Comparison of ENCODE assay signal across 8 mouse cellular contexts in genomic region chr5:122402772-122403171, GRCm38 (mm10). TPM values are rescaled to one million over a fixed set of nuclear protein-coding genes. Genes with fewer than 3 reads are reported as not detected.
DNase-seq lines count a peak whose midpoint lies in the region; ATAC-seq and TF ChIP-seq lines count a peak whose summit lies in the region.
"Had no signal": no experiment of that assay in that cellular context is flagged by ENCODE, and none has a peak within 500 bp of the region (broad histone marks: within the 10 kb centered on the region; RNA-seq: fewer than 3 reads in every experiment).

No protein-coding gene starts in this region.

- peaks cover 24% of the 10 kb centered on the region for H3K36me3 ChIP-seq in hindbrain, postnatal 0 days (ENCODE audit: insufficient read depth, low read length)
- H3K36me3 ChIP-seq in hindbrain, embryonic 12.5 days = peaks cover 72% of the 10 kb centered on the region
- H3K36me3 ChIP-seq in heart, embryonic 15.5 days = peaks cover 51% of the 10 kb centered on the region
- H3K36me3 ChIP-seq in lung, embryonic 16.5 days (ENCODE audit: control insufficient read depth, insufficient read depth, low read length) = peaks cover 51% of the 10 kb centered on the region

- no peaks in the 10 kb centered on the region for H3K27me3 ChIP-seq in hindbrain, postnatal 0 days (ENCODE audit: insufficient read depth, low read length)
- H3K27me3 ChIP-seq in hindbrain, embryonic 12.5 days = no peaks in the 10 kb centered on the region
- H3K27me3 ChIP-seq in heart, embryonic 15.5 days = no peaks in the 10 kb centered on the region
- H3K27me3 ChIP-seq in lung, embryonic 16.5 days (ENCODE audit: control insufficient read depth, insufficient read depth, low read depth, low read length) = no peaks in the 10 kb centered on the region
- H3K27me3 ChIP-seq: embryonic facial prominence, embryonic 13.5 days had no signal

- H3K4me2 ChIP-seq in hindbrain, postnatal 0 days (ENCODE audit: low read depth, low read length) = no peak overlapping the region
- H3K4me2 ChIP-seq in hindbrain, embryonic 12.5 days (replicated peaks) = no peak overlapping the region
- H3K4me2 ChIP-seq in heart, embryonic 15.5 days = no peak overlapping the region
- no peak overlapping the region for H3K4me2 ChIP-seq in lung, embryonic 16.5 days (ENCODE audit: low read depth, low read length)
- H3K4me2 ChIP-seq: embryonic facial prominence, embryonic 13.5 days had no signal

- peak; percentile 80 for ATAC-seq in hindbrain, postnatal 0 days
- ATAC-seq in hindbrain, embryonic 12.5 days (ENCODE audit: low FRiP score) = no peak
- peak; percentile 82 for ATAC-seq in heart, embryonic 15.5 days (replicated peaks; ENCODE audit: insufficient number of reproducible peaks, insufficient read depth, low FRiP score, low read depth)
- peak; percentile 80 for ATAC-seq in lung, embryonic 16.5 days (ENCODE audit: low read depth)
- no peak for ATAC-seq in megakaryocyte-erythroid progenitor cell, adult 5-6 weeks (replicated peaks; ENCODE audit: low FRiP score, low TSS enrichment, poor library complexity, severe bottlenecking)

- TF ChIP-seq CTCF in hindbrain, postnatal 0 days (IDR thresholded peaks at IDR 0.05; ENCODE audit: low read depth) = no peak

- no peak overlapping the region for H3K4me3 ChIP-seq in hindbrain, postnatal 0 days (ENCODE audit: low read length)
- H3K4me3 ChIP-seq in hindbrain, embryonic 12.5 days = no peak overlapping the region
- no peak overlapping the region for H3K4me3 ChIP-seq in heart, embryonic 15.5 days
- no peak overlapping the region for H3K4me3 ChIP-seq in lung, embryonic 16.5 days (ENCODE audit: low read length)
- H3K4me3 ChIP-seq: embryonic facial prominence, embryonic 13.5 days had no signal

- H3K4me1 ChIP-seq in hindbrain, postnatal 0 days (ENCODE audit: insufficient read depth, low read length) = no peaks in the 10 kb centered on the region
- H3K4me1 ChIP-seq in hindbrain, embryonic 12.5 days = no peaks in the 10 kb centered on the region
- H3K4me1 ChIP-seq in heart, embryonic 15.5 days (replicated peaks) = peaks cover 37% of the 10 kb centered on the region
- peaks cover 8% of the 10 kb centered on the region; the same call in 1 of the 2 replicates for H3K4me1 ChIP-seq in lung, embryonic 16.5 days (replicated peaks; ENCODE audit: control insufficient read depth, insufficient read depth, low read length)
- H3K4me1 ChIP-seq: embryonic facial prominence, embryonic 13.5 days had no signal

- peak overlapping the region; percentile 66 for H3K27ac ChIP-seq in hindbrain, postnatal 0 days
- H3K27ac ChIP-seq in hindbrain, embryonic 12.5 days = no peak overlapping the region
- H3K27ac ChIP-seq in heart, embryonic 15.5 days = peak overlapping the region; percentile 66
- H3K27ac ChIP-seq in lung, embryonic 16.5 days (ENCODE audit: low read length) = no peak overlapping the region
- H3K27ac ChIP-seq: embryonic facial prominence, embryonic 13.5 days had no signal

- peak; percentile 72 for DNase-seq in hindbrain, postnatal 0 days (ENCODE audit: low spot score)
- DNase-seq in frontal cortex, postnatal 36 days (ENCODE audit: low spot score in 2 of 2) = peak; percentile 38 to 80
- no peak for DNase-seq in adrenal gland, postnatal 14 days

- no peak overlapping the region for H3K9ac ChIP-seq in hindbrain, postnatal 0 days (replicated peaks; ENCODE audit: low read length)
- H3K9ac ChIP-seq in hindbrain, embryonic 12.5 days = no peak overlapping the region
- H3K9ac ChIP-seq in heart, embryonic 15.5 days = no peak overlapping the region
- no peak overlapping the region for H3K9ac ChIP-seq in lung, embryonic 16.5 days (ENCODE audit: low read length)
- H3K9ac ChIP-seq: embryonic facial prominence, embryonic 13.5 days had no signal

- 71% methylated on average over 5 of the region's 5 CpGs for WGBS in hindbrain, postnatal 0 days
- 89% methylated on average over 5 of the region's 5 CpGs for WGBS in hindbrain, embryonic 12.5 days
- WGBS in heart, embryonic 15.5 days = 56% methylated on average over 5 of the region's 5 CpGs
- WGBS in lung, embryonic 16.5 days = 69% methylated on average over 5 of the region's 5 CpGs

- H3K9me3 ChIP-seq in hindbrain, postnatal 0 days (ENCODE audit: low read length) = no peaks in the 10 kb centered on the region
- peaks cover 6% of the 10 kb centered on the region; the same call in 1 of the 2 replicates for H3K9me3 ChIP-seq in hindbrain, embryonic 12.5 days (replicated peaks)
- no peaks in the 10 kb centered on the region for H3K9me3 ChIP-seq in heart, embryonic 15.5 days (replicated peaks)
- 0 out of 2 replicates have a peak, but pooled peaks cover 3% of the 10 kb centered on the region for H3K9me3 ChIP-seq in lung, embryonic 16.5 days (ENCODE audit: control insufficient read depth, low read length)

RNA-seq across cellular contexts. Expression of gene Arpc3, which starts 11.1 kb away (rescaled TPM):
- 141 and 163 TPM in 2 replicates for total RNA-seq in hindbrain, postnatal 0 days (2014; rRNA removed)
- 133 and 144 TPM in 2 replicates for polyA plus RNA-seq in hindbrain, postnatal 0 days (2015; fragmentation: Nextera tagmentation; extraction: Ambion mirVana)
- polyA plus RNA-seq in hindbrain, embryonic 12.5 days (2016; fragmentation: Nextera tagmentation; extraction: Ambion mirVana) = 115 and 134 TPM in 2 replicates
- polyA plus RNA-seq in heart, embryonic 15.5 days (2015; fragmentation: Nextera tagmentation; extraction: Ambion mirVana) = 98.6 and 103 TPM in 2 replicates
- 158 and 162 TPM in 2 replicates for polyA plus RNA-seq in lung, embryonic 16.5 days (2015; fragmentation: Nextera tagmentation; extraction: Ambion mirVana)
- total RNA-seq in adrenal gland, postnatal 14 days (2021) = 240 and 253 TPM in 2 replicates
- total RNA-seq in megakaryocyte-erythroid progenitor cell, adult 5-6 weeks (2014; fragmentation: Nextera tagmentation) = 195 and 370 TPM in 2 replicates
- 859 and 924 TPM in 2 replicates for total RNA-seq in megakaryocyte-erythroid progenitor cell, adult 5-6 weeks (2017)

RNA-seq across cellular contexts. Expression of gene Anapc7, which starts 18.7 kb away (rescaled TPM):
- 26.1 and 32.0 TPM in 2 replicates for total RNA-seq in hindbrain, postnatal 0 days (2014; rRNA removed)
- polyA plus RNA-seq in hindbrain, postnatal 0 days (2015; fragmentation: Nextera tagmentation; extraction: Ambion mirVana) = 44.0 and 44.6 TPM in 2 replicates
- 48.2 and 51.4 TPM in 2 replicates for polyA plus RNA-seq in hindbrain, embryonic 12.5 days (2016; fragmentation: Nextera tagmentation; extraction: Ambion mirVana)
- 30.2 and 38.5 TPM in 2 replicates for polyA plus RNA-seq in heart, embryonic 15.5 days (2015; fragmentation: Nextera tagmentation; extraction: Ambion mirVana)
- polyA plus RNA-seq in lung, embryonic 16.5 days (2015; fragmentation: Nextera tagmentation; extraction: Ambion mirVana) = 42.8 and 44.0 TPM in 2 replicates
- total RNA-seq in adrenal gland, postnatal 14 days (2021) = 47.3 and 50.4 TPM in 2 replicates
- 27.5 and 42.7 TPM in 2 replicates for total RNA-seq in megakaryocyte-erythroid progenitor cell, adult 5-6 weeks (2014; fragmentation: Nextera tagmentation)
- 24.3 and 35.3 TPM in 2 replicates for total RNA-seq in megakaryocyte-erythroid progenitor cell, adult 5-6 weeks (2017)

RNA-seq across cellular contexts. Expression of gene Fam216a, which starts 30.6 kb away (rescaled TPM):
- total RNA-seq in hindbrain, postnatal 0 days (2014; rRNA removed) = 107 and 121 TPM in 2 replicates
- 138 and 140 TPM in 2 replicates for polyA plus RNA-seq in hindbrain, postnatal 0 days (2015; fragmentation: Nextera tagmentation; extraction: Ambion mirVana)
- 107 and 114 TPM in 2 replicates for polyA plus RNA-seq in hindbrain, embryonic 12.5 days (2016; fragmentation: Nextera tagmentation; extraction: Ambion mirVana)
- polyA plus RNA-seq in heart, embryonic 15.5 days (2015; fragmentation: Nextera tagmentation; extraction: Ambion mirVana) = 43.7 and 53.7 TPM in 2 replicates
- 65.2 and 66.5 TPM in 2 replicates for polyA plus RNA-seq in lung, embryonic 16.5 days (2015; fragmentation: Nextera tagmentation; extraction: Ambion mirVana)
- total RNA-seq in adrenal gland, postnatal 14 days (2021) = 29.7 and 34.7 TPM in 2 replicates
- total RNA-seq in megakaryocyte-erythroid progenitor cell, adult 5-6 weeks (2014; fragmentation: Nextera tagmentation) = 33.8 and 37.3 TPM in 2 replicates
- 61.3 and 67.8 TPM in 2 replicates for total RNA-seq in megakaryocyte-erythroid progenitor cell, adult 5-6 weeks (2017)

RNA-seq across cellular contexts. Expression of gene Gpn3, which starts 31.1 kb away (rescaled TPM):
- total RNA-seq in hindbrain, postnatal 0 days (2014; rRNA removed) = 19.5 and 49.9 TPM in 2 replicates
- polyA plus RNA-seq in hindbrain, postnatal 0 days (2015; fragmentation: Nextera tagmentation; extraction: Ambion mirVana) = 43.0 and 44.3 TPM in 2 replicates
- polyA plus RNA-seq in hindbrain, embryonic 12.5 days (2016; fragmentation: Nextera tagmentation; extraction: Ambion mirVana) = 52.0 and 52.2 TPM in 2 replicates
- polyA plus RNA-seq in heart, embryonic 15.5 days (2015; fragmentation: Nextera tagmentation; extraction: Ambion mirVana) = 49.4 and 51.7 TPM in 2 replicates
- polyA plus RNA-seq in lung, embryonic 16.5 days (2015; fragmentation: Nextera tagmentation; extraction: Ambion mirVana) = 76.2 and 76.8 TPM in 2 replicates
- 34.9 and 36.4 TPM in 2 replicates for total RNA-seq in adrenal gland, postnatal 14 days (2021)
- 61.2 and 93.3 TPM in 2 replicates for total RNA-seq in megakaryocyte-erythroid progenitor cell, adult 5-6 weeks (2014; fragmentation: Nextera tagmentation)
- total RNA-seq in megakaryocyte-erythroid progenitor cell, adult 5-6 weeks (2017) = 61.5 and 75.8 TPM in 2 replicates

RNA-seq across cellular contexts. Expression of gene Vps29, which starts 48.6 kb away (rescaled TPM):
- total RNA-seq in hindbrain, postnatal 0 days (2014; rRNA removed) = 90.5 and 111 TPM in 2 replicates
- polyA plus RNA-seq in hindbrain, postnatal 0 days (2015; fragmentation: Nextera tagmentation; extraction: Ambion mirVana) = 344 and 353 TPM in 2 replicates
- polyA plus RNA-seq in hindbrain, embryonic 12.5 days (2016; fragmentation: Nextera tagmentation; extraction: Ambion mirVana) = 207 and 212 TPM in 2 replicates
- polyA plus RNA-seq in heart, embryonic 15.5 days (2015; fragmentation: Nextera tagmentation; extraction: Ambion mirVana) = 177 and 206 TPM in 2 replicates
- 210 and 225 TPM in 2 replicates for polyA plus RNA-seq in lung, embryonic 16.5 days (2015; fragmentation: Nextera tagmentation; extraction: Ambion mirVana)
- total RNA-seq in adrenal gland, postnatal 14 days (2021) = 127 TPM in 2 replicates
- total RNA-seq in megakaryocyte-erythroid progenitor cell, adult 5-6 weeks (2014; fragmentation: Nextera tagmentation) = 86.2 and 88.4 TPM in 2 replicates
- total RNA-seq in megakaryocyte-erythroid progenitor cell, adult 5-6 weeks (2017) = 45.5 and 93.0 TPM in 2 replicates

Comparison
In these comparisons a context has a peak if more than half of its experiments do, and no peak if none do; other contexts are left out.
1. ATAC-seq: peak in hindbrain, postnatal 0 days (single experiment), heart, embryonic 15.5 days (single experiment) and lung, embryonic 16.5 days (single experiment); none in hindbrain, embryonic 12.5 days (single experiment) and megakaryocyte-erythroid progenitor cell, adult 5-6 weeks (single experiment).
2. H3K27ac ChIP-seq: peak in hindbrain, postnatal 0 days (single experiment) and heart, embryonic 15.5 days (single experiment); none in hindbrain, embryonic 12.5 days (single experiment) and lung, embryonic 16.5 days (single experiment).